Mouse (Mus musculus): ENCODE data around the gene Ankrd9.

DNA sequence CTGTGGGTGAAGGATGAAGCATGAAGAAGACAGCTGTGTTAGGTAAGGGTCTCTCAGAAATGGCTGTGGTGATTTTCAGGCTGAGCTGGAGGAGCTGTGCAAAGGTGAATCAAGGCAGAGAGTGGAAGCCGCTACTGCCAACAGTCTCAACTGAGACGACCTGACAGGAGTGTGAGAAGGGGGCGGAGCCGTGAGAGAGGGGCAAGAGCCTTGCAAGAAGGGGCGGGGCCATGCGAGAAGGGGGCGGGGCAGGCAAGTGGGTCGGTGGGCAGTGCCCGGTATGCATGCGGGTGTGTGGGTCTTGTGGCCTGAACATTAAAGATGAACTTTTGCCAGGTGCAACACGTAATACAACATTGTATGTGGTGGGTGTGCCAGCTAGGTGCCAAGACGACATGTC lies 15.8 kb upstream of the Ankrd9 start:
- TF ChIP-seq GATA1 (IDR thresholded peaks at IDR 0.05; ENCODE audit: borderline replicate concordance, low read length) (no peak), FLI1 (IDR thresholded peaks at IDR 0.05; ENCODE audit: low read length) (no peak)

Data from megakaryocyte, embryonic 14.5 days (primary cell).